Mouse (Mus musculus) testis, adult 2 months (tissue): ENCODE measurements around the gene Ccdc162.

Experiments
- CTCF ChIP-seq: fragments of 200-500 bp; IDR thresholded peaks from 2 replicates; pipeline ENCODE4 v1.5.1; 2012; ENCODE audit warnings: low read depth, mild to moderate bottlenecking, inconsistent platforms, low read length, moderate library complexity; ENCODE audit not compliant: control insufficient read depth, insufficient read depth, insufficient replicate concordance
- POLR2A ChIP-seq: fragments of 200-500 bp; IDR thresholded peaks from 2 replicates; pipeline ENCODE4 v1.6.1; 2012; ENCODE audit warnings: low read depth, mild to moderate bottlenecking, inconsistent platforms, low read length, moderate library complexity; ENCODE audit not compliant: control insufficient read depth

DNA sequence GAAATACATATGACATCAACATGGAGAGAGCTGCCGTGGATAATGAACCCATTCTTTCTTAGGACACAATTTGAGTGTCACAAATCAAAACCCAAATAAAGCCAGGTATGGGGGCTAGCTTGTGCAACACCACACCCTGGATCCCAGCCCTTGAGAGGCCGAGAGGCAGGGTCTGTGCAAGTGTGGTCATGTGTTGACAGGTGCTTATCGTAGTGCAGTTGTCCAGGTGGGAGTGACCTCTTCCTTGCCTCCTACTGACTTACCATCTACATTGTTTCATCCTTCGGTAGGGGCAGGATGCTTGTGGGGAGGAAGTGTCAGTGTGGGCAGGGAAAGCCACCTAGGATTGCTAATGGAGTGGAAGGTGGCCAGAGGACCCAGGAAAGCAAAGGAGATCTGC is 115.1 kb downstream of the Ccdc162 start:
- TF ChIP-seq CTCF: no peak
- TF ChIP-seq POLR2A: no peak
